Mouse (Mus musculus): ENCODE measurements at regions not wholly inside any gene's neighbourhood (a gene's known extent, or its start where the extent isn't known, plus 50 kb on each side); places are given as distances from the start of the nearest gene placed in this dataset.

GRCm38 (mm10) chr8:8794711-8795110 is 104.4 kb upstream of the Arglu1 start:
- DNase-seq (ENCODE audit: low spot score in 2 of 2), result no peak

GRCm38 (mm10) chr8:8779931-8780330 is 89.6 kb upstream of the Arglu1 start:
- DNase-seq (ENCODE audit: low spot score in 2 of 2), result no peak

GRCm38 (mm10) chr8:8774496-8775015 is 84.2 kb upstream of the Arglu1 start:
- DNase-seq (ENCODE audit: low spot score in 2 of 2), result no peak

- no peak for DNase-seq (ENCODE audit: low spot score in 2 of 2)
These were observed 82.1 kb upstream of the Arglu1 start for GRCm38 (mm10) chr8:8772424-8772823.

GRCm38 (mm10) chr8:8770397-8770796 is 80.1 kb upstream of the Arglu1 start:
- peak in 1 of 2 experiments; percentile 17 for DNase-seq (ENCODE audit: low spot score in 2 of 2)

- no peak for DNase-seq (ENCODE audit: low spot score in 2 of 2)
These were observed 72.0 kb upstream of the Arglu1 start for GRCm38 (mm10) chr8:8762354-8762753.

- DNase-seq (ENCODE audit: low spot score in 2 of 2), result no peak
These were observed 68.0 kb upstream of the Arglu1 start for GRCm38 (mm10) chr8:8758283-8758682.

GRCm38 (mm10) chr8:8751208-8751607 is 60.9 kb upstream of the Arglu1 start:
- DNase-seq (ENCODE audit: low spot score in 2 of 2), result no peak

GRCm38 (mm10) chr8:8746691-8747090 is 56.4 kb upstream of the Arglu1 start:
- no peak for DNase-seq (ENCODE audit: low spot score in 2 of 2)

- DNase-seq (ENCODE audit: low spot score in 2 of 2), result no peak
These were observed 55.4 kb upstream of the Arglu1 start for GRCm38 (mm10) chr8:8745615-8746285.
